Mouse (Mus musculus): Measurements from ENCODE around the gene Rab44.

DNA sequence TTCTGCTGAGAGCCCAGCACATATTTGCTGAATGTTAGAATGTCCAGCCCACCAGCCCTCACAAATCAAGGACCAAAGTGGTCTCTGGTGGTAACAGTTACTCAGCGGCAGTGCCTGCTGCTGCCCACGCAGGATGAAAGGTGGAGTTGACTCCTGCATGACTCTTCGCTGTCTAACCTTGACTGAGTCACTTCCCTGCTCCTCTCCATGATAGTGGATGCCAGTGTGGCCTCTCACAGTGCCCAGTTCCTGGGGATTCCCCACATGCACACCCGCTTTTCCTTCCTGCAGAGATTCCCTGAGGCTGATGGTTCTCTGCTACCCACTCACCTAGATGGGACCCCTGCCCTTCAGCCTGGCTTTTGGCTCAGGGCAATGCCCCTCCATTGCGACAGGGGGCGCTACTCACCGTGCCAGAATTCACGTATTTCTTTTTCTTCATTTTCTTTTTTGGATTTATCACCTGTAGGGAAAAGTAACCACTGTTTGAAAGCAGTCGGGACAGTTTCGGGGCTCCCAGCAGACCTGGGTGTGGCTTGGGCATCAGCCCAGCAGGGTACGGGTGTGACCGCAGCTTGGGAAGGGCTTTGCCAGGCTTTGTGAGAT is 55.2 kb downstream of the Rab44 start:
- no peak for TF ChIP-seq GATA1 (IDR thresholded peaks at IDR 0.05; ENCODE audit: borderline replicate concordance, low read length)
- TF ChIP-seq FLI1 (IDR thresholded peaks at IDR 0.05; ENCODE audit: low read length), result no peak
